Mouse (Mus musculus) G1E-ER4 (cell line): ENCODE measurements around the gene Usp50. TPM values are rescaled to one million over a fixed set of nuclear protein-coding genes. Genes with fewer than 3 reads are reported as not detected.

Source experiments
- GATA1 ChIP-seq: IDR thresholded peaks from one replicate; pipeline ENCODE4 v1.8.0; 2012; ENCODE audit warnings: low read length, inconsistent platforms
- polyA plus RNA-seq: library from polyadenylated mRNA; stranded (reverse); fragments of >175 nt; gene quantifications from 2 replicates; pipeline ENCODE4 v1.2.3, GENCODE M21; 2012

Usp50 gene
- polyA plus RNA-seq, 1 experiment, result 0.23 TPM

DNA sequence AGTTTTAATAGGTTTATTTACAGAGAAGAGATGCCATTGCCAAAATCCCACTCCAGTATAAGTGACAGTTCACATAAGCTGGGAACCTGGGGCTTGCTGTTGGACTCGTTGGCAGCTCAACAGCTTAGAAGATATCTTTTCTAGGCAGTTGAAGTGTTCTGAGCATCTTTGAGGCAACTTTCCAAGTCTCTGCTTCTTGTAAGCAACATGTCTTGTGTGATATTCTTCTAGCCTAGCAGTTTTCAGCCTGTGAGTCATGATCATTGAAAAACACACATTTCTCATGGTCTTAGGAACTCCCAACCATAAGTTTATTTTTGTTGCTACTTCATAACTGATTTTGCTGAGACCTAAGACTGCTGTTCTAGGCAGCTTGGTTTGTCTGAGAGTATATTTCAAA is 100.3 kb downstream of the Usp50 start:
- TF ChIP-seq GATA1, result no peak

DNA sequence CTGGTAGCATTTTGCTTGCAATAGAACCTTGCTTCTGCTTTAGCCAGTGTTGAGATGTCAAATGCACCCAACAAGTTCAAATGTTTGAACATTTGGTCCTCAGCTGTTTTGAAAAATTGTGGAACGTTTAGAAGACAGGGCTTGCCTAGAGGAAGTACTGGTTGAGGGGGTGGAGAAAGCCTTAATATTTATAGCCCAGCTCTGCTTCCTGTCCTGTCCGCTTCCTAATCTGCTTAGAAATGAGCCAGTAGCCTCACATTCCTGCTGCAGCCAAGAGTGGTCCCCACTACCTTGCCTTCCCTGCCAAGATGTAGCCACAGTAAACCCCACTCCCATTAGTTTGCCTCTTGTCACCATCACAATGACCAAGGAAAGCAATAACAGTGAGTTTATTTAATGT is 100.9 kb downstream of the Usp50 start:
- TF ChIP-seq GATA1, result no peak

DNA sequence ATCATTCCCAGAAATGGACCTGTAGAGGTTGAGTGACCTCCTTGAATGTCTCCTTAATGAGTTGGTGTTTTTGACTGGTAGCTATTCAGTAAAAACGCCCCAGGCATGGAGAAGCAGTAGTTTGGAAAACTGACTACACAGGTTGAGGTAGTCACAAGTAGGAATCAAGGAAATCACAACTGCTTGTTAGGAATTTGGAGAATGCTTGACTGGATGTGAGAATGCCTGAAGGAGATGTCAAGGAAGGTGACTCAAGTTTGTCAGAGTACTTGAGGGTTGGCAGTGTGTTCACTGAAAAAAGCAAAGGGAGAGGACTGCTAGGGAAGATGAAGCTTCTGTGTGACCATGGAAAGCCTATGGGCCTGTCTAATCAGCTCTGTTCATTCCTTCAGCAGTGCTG is 105.9 kb downstream of the Usp50 start:
- no peak for TF ChIP-seq GATA1

DNA sequence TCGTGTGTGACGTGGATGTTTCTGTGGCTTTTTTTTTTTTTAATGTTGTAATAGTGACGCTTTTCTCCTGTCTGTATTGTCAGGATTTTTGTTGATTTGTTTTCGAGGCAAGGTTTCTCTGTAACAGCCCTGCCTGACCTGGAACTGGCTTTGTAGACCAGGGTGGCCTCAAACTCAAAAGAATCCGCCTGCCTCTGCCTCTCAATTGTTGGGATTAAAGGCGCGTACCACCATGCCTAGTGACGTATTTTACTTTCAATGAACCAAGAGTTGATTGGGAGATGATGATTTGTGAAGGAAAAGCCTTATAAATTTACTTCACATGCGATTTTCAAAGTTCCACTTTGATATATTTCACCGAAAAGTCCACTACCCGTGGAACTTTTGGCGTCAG is 107.2 kb downstream of the Usp50 start, which contains the start of gene Gabpb1:
TSS of gene Gabpb1 (minus strand) at position 216 of the 394 bp plus-strand sequence.
- no peak for TF ChIP-seq GATA1

DNA sequence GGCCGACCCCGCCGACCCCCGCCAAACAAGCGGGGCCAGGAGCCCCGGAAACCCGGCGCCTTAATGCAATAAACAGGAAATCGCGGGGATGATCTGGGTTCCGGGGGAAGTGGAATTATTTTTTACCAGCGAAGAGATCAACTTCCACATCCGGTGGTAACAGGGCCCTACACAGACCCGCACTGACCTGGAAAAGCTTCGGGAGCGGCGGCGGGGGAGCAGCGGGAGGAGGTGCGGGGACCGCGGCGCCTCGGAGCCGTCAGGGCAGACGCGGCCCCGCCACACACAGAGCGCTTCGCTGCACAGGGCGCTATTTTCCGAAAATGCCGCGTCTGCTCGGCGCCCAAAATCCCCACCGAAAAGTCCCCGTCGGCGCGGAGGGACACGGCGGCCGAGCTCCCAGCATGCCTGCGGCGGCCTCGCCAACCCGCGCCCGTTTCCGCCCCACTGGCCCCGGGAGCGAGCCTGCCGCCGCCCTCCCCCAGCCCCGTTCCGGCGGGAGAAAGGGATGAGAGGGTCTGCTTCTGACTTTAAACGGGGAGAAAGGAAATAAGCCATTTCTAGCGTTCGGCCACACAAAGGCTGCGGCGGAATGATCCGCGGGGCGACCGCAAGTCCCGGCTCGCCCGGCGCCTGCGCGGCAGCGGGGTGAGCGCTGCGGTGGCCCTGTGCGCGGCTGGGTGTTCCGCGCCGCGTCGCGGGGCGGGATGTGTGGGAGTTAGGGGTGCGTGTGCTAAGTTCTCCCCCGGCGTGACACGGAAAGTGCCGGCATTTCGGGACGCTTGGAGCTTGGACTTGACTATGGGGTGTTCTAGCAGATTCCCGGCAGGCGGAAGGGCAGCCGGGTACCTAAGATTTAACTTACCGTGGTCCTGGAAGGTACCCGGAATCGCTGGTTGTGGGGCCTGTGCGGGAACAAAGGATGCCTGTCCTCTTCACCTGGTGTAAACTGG is 107.8 kb downstream of the Usp50 start:
- TF ChIP-seq GATA1, result no peak

DNA sequence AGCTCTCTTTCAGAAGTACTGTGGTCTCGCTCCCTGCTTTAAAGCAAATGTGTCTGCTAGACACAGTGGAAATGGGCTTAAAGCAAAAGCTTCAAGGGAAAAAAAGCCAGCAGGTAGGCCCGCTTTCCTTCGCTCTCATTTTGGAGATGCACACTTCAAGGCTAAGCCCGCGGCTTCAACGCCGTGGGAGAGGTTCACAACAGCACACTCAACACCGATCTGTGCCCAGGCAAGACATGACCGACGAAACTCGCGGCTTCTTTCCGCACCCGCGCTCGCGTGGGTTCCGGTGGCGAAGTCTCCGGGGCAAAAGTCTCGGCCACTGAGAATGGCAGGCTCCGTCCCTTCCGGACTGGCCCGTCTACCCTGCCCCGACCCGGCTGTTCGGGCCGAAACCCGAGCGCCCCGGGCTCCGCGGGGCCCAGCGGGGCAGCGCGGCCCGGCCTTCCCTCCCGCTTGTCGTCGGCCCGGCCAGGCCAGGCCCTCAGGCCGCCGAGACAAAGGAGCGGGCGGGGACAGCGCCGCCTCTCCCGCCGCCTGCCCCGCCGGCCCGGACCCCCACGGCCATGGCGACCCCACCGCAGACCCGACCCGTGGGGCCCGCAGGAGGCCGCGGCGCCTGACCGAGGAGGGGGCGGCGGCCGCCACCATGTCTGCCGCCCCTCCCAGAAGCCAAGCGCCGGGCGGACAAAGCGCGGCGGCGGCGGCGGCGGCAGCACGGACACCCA is 108.7 kb downstream of the Usp50 start:
- TF ChIP-seq GATA1, result no peak

DNA sequence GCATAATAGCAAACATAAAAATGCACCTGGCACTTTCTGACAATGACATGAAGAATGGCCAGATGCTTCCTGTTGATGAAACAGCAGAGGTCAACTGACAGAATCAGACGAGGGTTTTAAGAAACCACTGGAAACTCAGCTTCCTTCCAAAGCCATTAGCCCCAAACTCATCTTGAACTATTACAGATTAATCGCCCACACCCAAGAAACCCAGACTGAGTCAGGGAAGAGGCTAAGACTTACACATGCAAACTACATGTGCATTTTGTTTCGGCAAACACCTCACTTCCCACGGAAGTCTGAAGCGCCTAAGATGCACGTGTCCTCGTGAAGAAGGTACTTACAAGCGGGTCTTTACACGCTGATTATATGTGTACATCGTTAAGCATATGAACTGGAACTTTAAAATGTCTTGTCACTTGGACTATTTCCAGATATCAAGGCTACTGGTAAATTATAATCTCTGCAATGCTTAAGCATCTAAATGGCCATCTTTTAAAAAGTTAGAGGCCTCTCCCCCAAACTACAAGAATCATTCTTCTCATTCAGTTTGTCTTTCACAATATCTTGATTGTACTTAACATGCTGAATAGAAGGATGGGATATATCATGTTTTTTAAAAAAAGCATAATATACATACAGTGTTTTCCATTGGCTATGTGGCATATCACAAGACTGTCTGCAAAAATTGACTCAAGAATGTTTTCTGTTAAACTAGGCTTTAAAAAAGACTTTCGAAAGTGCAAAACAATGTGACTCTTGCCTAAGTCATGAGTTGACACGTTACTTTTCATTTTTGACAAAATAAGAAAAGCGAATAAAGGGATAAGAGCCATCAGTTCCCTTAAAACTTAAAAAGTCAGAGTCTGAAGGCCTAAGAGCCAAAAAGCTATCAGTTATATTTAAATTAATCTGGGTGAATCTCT is 109.7 kb downstream of the Usp50 start:
- no peak for TF ChIP-seq GATA1

DNA sequence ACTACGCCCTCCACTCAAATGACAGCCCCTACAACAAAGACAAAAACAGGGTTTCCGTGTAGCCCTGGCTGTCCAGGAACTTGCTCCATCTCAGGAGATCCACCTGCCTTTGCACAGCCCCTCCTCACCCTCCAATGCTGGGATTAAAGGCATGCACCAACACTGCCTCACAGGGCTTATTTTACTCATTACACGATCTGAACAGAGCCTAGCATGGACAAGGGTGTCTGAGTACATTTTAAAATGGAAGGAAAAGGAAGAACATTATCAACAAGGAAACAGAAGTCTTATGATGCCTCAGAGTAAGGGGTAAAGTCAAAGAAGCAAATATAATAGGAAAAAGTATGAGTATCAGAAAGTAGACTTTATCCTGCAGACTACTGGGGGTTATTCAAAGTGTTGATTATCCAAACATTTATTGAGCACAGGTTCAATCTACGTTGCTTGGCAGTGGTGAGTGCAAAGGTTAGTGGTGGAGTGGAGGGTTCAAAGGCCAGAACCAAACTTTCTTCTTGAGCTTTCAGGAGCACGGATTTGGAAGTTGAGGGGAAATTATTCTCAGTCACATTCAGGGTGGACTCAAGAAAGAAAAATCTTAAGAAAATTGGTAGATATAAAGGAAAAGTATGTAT is 114.5 kb downstream of the Usp50 start:
- TF ChIP-seq GATA1, result no peak

DNA sequence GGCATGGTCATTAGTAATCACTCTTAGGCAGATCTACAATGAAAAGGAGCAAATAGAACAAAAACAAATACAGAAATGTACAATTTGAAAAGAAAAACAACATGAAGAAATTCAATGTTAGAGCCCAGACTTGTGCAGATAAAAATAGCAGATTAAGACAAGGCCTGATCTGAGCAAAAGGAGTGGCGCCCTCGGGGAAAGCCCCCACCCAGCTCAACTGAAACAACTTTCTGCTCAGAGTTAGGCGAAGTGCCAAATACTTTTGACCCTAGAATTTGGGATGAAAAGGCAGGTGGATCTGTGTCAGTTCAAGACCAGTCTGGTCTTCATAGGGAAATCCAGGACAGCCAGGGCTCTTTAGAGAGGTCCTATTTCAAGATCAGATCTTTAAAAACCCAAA is 117.3 kb downstream of the Usp50 start:
- no peak for TF ChIP-seq GATA1

DNA sequence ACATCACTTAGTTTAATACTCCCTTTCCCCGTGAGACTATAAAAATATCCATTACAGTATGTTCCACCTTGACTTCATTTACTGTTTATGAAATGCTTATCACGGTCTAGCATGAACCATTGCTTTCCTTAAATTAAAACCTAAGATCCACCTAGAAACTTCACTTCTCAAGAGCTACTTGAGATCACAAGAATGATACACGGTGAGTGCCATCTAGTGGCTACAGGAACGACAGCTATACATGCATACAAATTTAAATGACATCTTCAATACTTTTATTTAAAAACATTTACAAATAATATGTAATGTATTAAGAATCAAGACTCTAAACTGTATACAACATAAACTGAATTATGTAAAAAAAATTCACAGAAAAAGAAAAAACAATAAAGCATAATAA is 119.8 kb downstream of the Usp50 start:
- TF ChIP-seq GATA1, result no peak

Other genes starting within 250 kb of the Usp50 start
- gene Slc27a2, start 231.1 kb downstream of the Usp50 start, polyA plus RNA-seq, result not detected in 2 replicates
- gene Hdc, start 164.2 kb downstream of the Usp50 start, polyA plus RNA-seq, result 3.1 and 3.6 TPM in 2 replicates
- gene Gabpb1, start 107.1 kb downstream of the Usp50 start, polyA plus RNA-seq, result 5.5 and 6.9 TPM in 2 replicates
- 18.4 and 19.3 TPM in 2 replicates for gene Usp8, start 76.1 kb downstream of the Usp50 start, polyA plus RNA-seq
- 10.0 and 15.3 TPM in 2 replicates for gene Trpm7, start 92.8 kb upstream of the Usp50 start, polyA plus RNA-seq
- 3.3 and 5.0 TPM in 2 replicates for gene Sppl2a, start 149.8 kb upstream of the Usp50 start, polyA plus RNA-seq
- gene Ap4e1, start 225.2 kb upstream of the Usp50 start, polyA plus RNA-seq, result 4.1 and 5.6 TPM in 2 replicates